Mouse (Mus musculus) cortical plate, adult 2 months (tissue): ENCODE data around the gene AU021092. TPM values are rescaled to one million over a fixed set of nuclear protein-coding genes. Genes with fewer than 3 reads are reported as not detected.

Experiments
- H3K27ac ChIP-seq: fragments of 200-500 bp; 2 replicates; pipeline ENCODE4 v1.5.1; 2012; ENCODE audit warnings: low read length, control low read depth, inconsistent platforms; ENCODE audit not compliant: insufficient read depth
- H3K4me1 ChIP-seq: fragments of 200-500 bp; 2 replicates; pipeline ENCODE4 v1.6.1; 2011; ENCODE audit warnings: low read length; ENCODE audit not compliant: control insufficient read depth, insufficient read depth
- H3K4me3 ChIP-seq: fragments of 200-500 bp; 2 replicates; pipeline ENCODE4 v1.5.1; 2011; ENCODE audit warnings: mild to moderate bottlenecking, low read length, control low read depth; ENCODE audit not compliant: insufficient read depth
- CTCF ChIP-seq: fragments of 200-500 bp; IDR thresholded peaks from 2 replicates; pipeline ENCODE4 v1.5.1; 2011; ENCODE audit warnings: mild to moderate bottlenecking, control low read depth, low read length; ENCODE audit not compliant: insufficient read depth; ENCODE audit errors: extremely low read depth
- POLR2A ChIP-seq: fragments of 200-500 bp; IDR thresholded peaks from 2 replicates; pipeline ENCODE4 v1.6.1; 2011; ENCODE audit warnings: mild to moderate bottlenecking, low read length, control low read depth; ENCODE audit not compliant: insufficient read depth; ENCODE audit errors: extremely low read depth
- polyA plus RNA-seq: library from polyadenylated mRNA; depleted of rRNA; stranded (reverse); fragments of >200 nt; gene quantifications from 2 replicates; pipeline ENCODE4 v1.2.3, GENCODE M21; 2012

AU021092 gene
- polyA plus RNA-seq, 1 experiment, result 8.6 TPM

GRCm38 (mm10) chr16:5214126-5214525, 8.0 kb downstream of the AU021092 start:
- TF ChIP-seq POLR2A (no peak), CTCF (no peak)
- Histone ChIP-seq H3K4me3 (no peak overlapping the region), H3K27ac (no peak overlapping the region), H3K4me1 (0 out of 2 replicates have a peak, but pooled peaks cover 2% of the 10 kb centered on the region)

- Histone ChIP-seq H3K27ac (no peak overlapping the region), H3K4me3 (no peak overlapping the region), H3K4me1 (0 out of 2 replicates have a peak, but pooled peaks cover 2% of the 10 kb centered on the region)
- TF ChIP-seq CTCF (no peak), POLR2A (no peak)
Observed at GRCm38 (mm10) chr16:5212150-5212549, 9.9 kb downstream of the AU021092 start.

- Histone ChIP-seq H3K4me1 (0 out of 2 replicates have a peak, but pooled peaks cover 2% of the 10 kb centered on the region), H3K4me3 (no peak overlapping the region), H3K27ac (no peak overlapping the region)
- TF ChIP-seq CTCF (no peak), POLR2A (no peak)
Observed at GRCm38 (mm10) chr16:5210365-5210764, 11.7 kb downstream of the AU021092 start.

GRCm38 (mm10) chr16:5206051-5206450, 16.0 kb downstream of the AU021092 start:
- H3K27ac ChIP-seq, result no peak overlapping the region
- H3K4me3 ChIP-seq, result no peak overlapping the region
- H3K4me1 ChIP-seq, result no peaks in the 10 kb centered on the region; the same call in 1 of the 2 replicates
- no peak for TF ChIP-seq CTCF
- TF ChIP-seq POLR2A, result no peak

- Histone ChIP-seq H3K4me3 (no peak overlapping the region), H3K27ac (no peak overlapping the region), H3K4me1 (no peaks in the 10 kb centered on the region; the same call in 1 of the 2 replicates)
- TF ChIP-seq CTCF (no peak), POLR2A (no peak)
Observed at GRCm38 (mm10) chr16:5205431-5205970, 16.6 kb downstream of the AU021092 start.

- peak within 1 kb of the TSS; percentile 51; the same call in 1 of the 2 replicates for H3K27ac ChIP-seq
- TF ChIP-seq CTCF (no peak), POLR2A (peak; percentile 55; the same call in 1 of the 2 replicates)
Observed at GRCm38 (mm10) chr16:5203668-5204433, 18.2 kb downstream of the AU021092 start, which contains the start of gene Nagpa. TSS of gene Nagpa (minus strand) at chr16:5204012.

GRCm38 (mm10) chr16:5203200-5203599, 18.9 kb downstream of the AU021092 start:
- H3K4me3 ChIP-seq, result peak overlapping the region; percentile 88
- peak overlapping the region; percentile 41; the same call in 1 of the 2 replicates for H3K27ac ChIP-seq
- H3K4me1 ChIP-seq, result no peaks in the 10 kb centered on the region; the same call in 1 of the 2 replicates
- TF ChIP-seq CTCF, result no peak
- TF ChIP-seq POLR2A, result no peak

More at GRCm38 (mm10) chr16:5203668-5204433, 18.2 kb downstream of the AU021092 start, which contains the start of gene Nagpa:
- Histone ChIP-seq H3K4me3 (peak within 1 kb of the TSS; percentile 88), H3K4me1 (no peaks in the 10 kb centered on the region; the same call in 1 of the 2 replicates)

GRCm38 (mm10) chr16:5202681-5203080, 19.4 kb downstream of the AU021092 start:
- TF ChIP-seq CTCF, result peak; percentile 74
- no peak for TF ChIP-seq POLR2A
- Histone ChIP-seq H3K4me3 (peak overlapping the region; percentile 88; the same call in 1 of the 2 replicates), H3K4me1 (no peaks in the 10 kb centered on the region; the same call in 1 of the 2 replicates)

GRCm38 (mm10) chr16:5195080-5195479, 27.0 kb downstream of the AU021092 start:
- Histone ChIP-seq H3K4me3 (no peak overlapping the region), H3K4me1 (no peaks in the 10 kb centered on the region), H3K27ac (no peak overlapping the region)
- TF ChIP-seq POLR2A (no peak), CTCF (peak; percentile 59)

More at GRCm38 (mm10) chr16:5202681-5203080, 19.4 kb downstream of the AU021092 start:
- H3K27ac ChIP-seq, result no peak overlapping the region

GRCm38 (mm10) chr16:5186234-5186633, 35.9 kb downstream of the AU021092 start:
- no peak for TF ChIP-seq CTCF
- TF ChIP-seq POLR2A, result no peak
- peaks cover 4% of the 10 kb centered on the region for H3K4me1 ChIP-seq
- no peak overlapping the region for H3K27ac ChIP-seq
- no peak overlapping the region for H3K4me3 ChIP-seq
